Mouse (Mus musculus) layer of hippocampus, postnatal 14 days (tissue): ENCODE results near the gene Cnot3. TPM values are rescaled to one million over a fixed set of nuclear protein-coding genes. Genes with fewer than 3 reads are reported as not detected.
"Not testable (repeated sequence)": the region's sequence is repeated elsewhere in the genome, so short reads cannot be mapped to it uniquely, and the experiment has no call there.

Experiments
- DNase-seq, 2 experiments: peaks; one replicate each; pipeline ENCODE4 v3.0.0; 2021 to 2022; ENCODE audit warnings: low spot score in 2 of 2, mixed read lengths in 1 of 2
- long read RNA-seq, 2 experiments: library from polyadenylated mRNA; stranded (forward); transcript quantifications; one replicate each; pipeline ENCODE4 v2.0.0; 2021
- total RNA-seq, 2 experiments: library from RNA; stranded (reverse); gene quantifications; 2 replicates each; pipeline ENCODE4 v1.2.3; 2021

Cnot3 gene
- total RNA-seq: 10 to 100 TPM; 53.6 to 61.3 TPM
- long read RNA-seq, experiment 1, full-length matches to known transcripts: 21 of 39 reads
- long read RNA-seq, experiment 1, partial matches to known transcripts: 6 of 39 reads
- long read RNA-seq, experiment 1, other reads (novel, unspliced or antisense): 12 of 39 reads
- long read RNA-seq, experiment 2, full-length matches to known transcripts: 26 of 61 reads
- long read RNA-seq, experiment 2, partial matches to known transcripts: 11 of 61 reads
- long read RNA-seq, experiment 2, other reads (novel, unspliced or antisense): 24 of 61 reads

- DNase-seq: peak; percentile 98 to 100
These were observed at the start of gene Cnot3 for GRCm38 (mm10) chr7:3644672-3645487. TSS of gene Cnot3 (plus strand) at chr7:3645268.

- DNase-seq: not testable (repeated sequence)
These were observed 47.3 kb upstream of the Cnot3 start for GRCm38 (mm10) chr7:3597755-3598154.

GRCm38 (mm10) chr7:3601119-3601518, 43.9 kb upstream of the Cnot3 start:
- peak; percentile 62 to 82 for DNase-seq

GRCm38 (mm10) chr7:3606798-3607197, 38.3 kb upstream of the Cnot3 start:
- DNase-seq: no peak

- DNase-seq: no peak
These were observed 37.7 kb upstream of the Cnot3 start for GRCm38 (mm10) chr7:3607391-3607790.

GRCm38 (mm10) chr7:3608668-3609067, 36.4 kb upstream of the Cnot3 start:
- no peak for DNase-seq

- DNase-seq: no peak
These were observed 36.0 kb upstream of the Cnot3 start for GRCm38 (mm10) chr7:3609082-3609481.

GRCm38 (mm10) chr7:3610437-3610836, 34.6 kb upstream of the Cnot3 start:
- DNase-seq: no peak

GRCm38 (mm10) chr7:3611006-3611405, 34.1 kb upstream of the Cnot3 start:
- no peak for DNase-seq

GRCm38 (mm10) chr7:3614021-3614420, 31.0 kb upstream of the Cnot3 start:
- DNase-seq: no peak

GRCm38 (mm10) chr7:3616057-3616388, 29.0 kb upstream of the Cnot3 start, which contains the start of gene Oscar:
TSS of gene Oscar (minus strand) at chr7:3616157.
- DNase-seq: no peak

GRCm38 (mm10) chr7:3616389-3617241, 28.5 kb upstream of the Cnot3 start:
- no peak for DNase-seq

GRCm38 (mm10) chr7:3617242-3617995, 27.6 kb upstream of the Cnot3 start, which contains the start of gene Ndufa3:
TSS of gene Ndufa3 (plus strand) at chr7:3617373.
- peak; percentile 80 to 91 for DNase-seq

GRCm38 (mm10) chr7:3629030-3629429, 16.0 kb upstream of the Cnot3 start:
- DNase-seq: no peak

GRCm38 (mm10) chr7:3629543-3630477, 15.3 kb upstream of the Cnot3 start, which contains the start of the genes Tfpt and Prpf31:
TSS of gene Tfpt (minus strand) at chr7:3629929.
TSS of gene Prpf31 (plus strand) at chr7:3629985.
- peak; percentile 96 to 97 for DNase-seq

GRCm38 (mm10) chr7:3630478-3630815, 14.6 kb upstream of the Cnot3 start:
- DNase-seq: no peak

- DNase-seq: no peak
These were observed 1.7 kb upstream of the Cnot3 start for GRCm38 (mm10) chr7:3643412-3643811.

- DNase-seq: no peak
These were observed 1.2 kb upstream of the Cnot3 start for GRCm38 (mm10) chr7:3643843-3644242.

- no peak for DNase-seq
These were observed 758 bp upstream of the Cnot3 start for GRCm38 (mm10) chr7:3644348-3644671.
